Mouse (Mus musculus): Measurements from ENCODE around the gene Hspa12b.

DNA sequence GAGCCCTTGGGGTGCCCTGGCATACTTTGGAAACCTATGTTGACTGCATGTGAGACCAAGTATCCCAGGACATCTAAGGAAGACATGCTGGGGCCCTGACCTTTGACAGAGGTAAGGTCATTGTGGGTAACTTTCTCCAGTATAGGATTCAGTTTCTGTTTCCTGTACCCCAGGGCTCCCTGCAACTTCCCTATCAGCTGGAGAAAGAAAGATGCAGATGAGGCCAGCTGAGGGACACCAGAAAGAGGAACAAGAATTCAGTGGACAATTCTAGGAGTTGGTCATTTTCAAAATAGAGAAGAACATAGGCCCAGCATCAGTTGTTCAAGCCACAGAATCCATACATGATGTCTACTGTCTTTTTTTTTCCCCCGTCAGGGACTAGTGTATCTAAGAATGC, 37.4 kb upstream of the Hspa12b start:
- no peak for TF ChIP-seq USF1 (IDR thresholded peaks at IDR 0.05; ENCODE audit: low read depth, low read length)
- TF ChIP-seq JUN (IDR thresholded peaks at IDR 0.05; ENCODE audit: insufficient read depth, low read depth, low read length): no peak
- TF ChIP-seq MEF2A (IDR thresholded peaks at IDR 0.05; ENCODE audit: borderline replicate concordance, low read depth, low read length): no peak
- TF ChIP-seq CTCF (conservative IDR thresholded peaks at IDR 0.05 in 1 of 2, IDR thresholded peaks at IDR 0.05 in 1 of 2; ENCODE audit: low read depth in 2 of 2, low read length in 2 of 2): no peak
- TF ChIP-seq SIN3A (IDR thresholded peaks at IDR 0.05; ENCODE audit: low read length): no peak
- no peak for TF ChIP-seq EP300 (IDR thresholded peaks at IDR 0.05; ENCODE audit: low read length)
- TF ChIP-seq HCFC1 (IDR thresholded peaks at IDR 0.05; ENCODE audit: low read depth, low read length): no peak
- TF ChIP-seq POLR2A (IDR thresholded peaks at IDR 0.05; ENCODE audit: low read depth, low read length): no peak
- no peak for TF ChIP-seq E2F4 (IDR thresholded peaks at IDR 0.05; ENCODE audit: insufficient replicate concordance, low read depth, low read length)
- no peak for TF ChIP-seq MAZ (IDR thresholded peaks at IDR 0.05; ENCODE audit: low read depth, low read length)
